Mouse (Mus musculus): Measurements from ENCODE around the gene Pnpla2. TPM values are rescaled to one million over a fixed set of nuclear protein-coding genes. Genes with fewer than 3 reads are reported as not detected.
A peak's percentile ranks its signal among the peaks of the same experiment; 100 is the strongest.

Pnpla2 gene
- polyA plus RNA-seq, 1 experiment from 2014 or later = 45.7 TPM

DNA sequence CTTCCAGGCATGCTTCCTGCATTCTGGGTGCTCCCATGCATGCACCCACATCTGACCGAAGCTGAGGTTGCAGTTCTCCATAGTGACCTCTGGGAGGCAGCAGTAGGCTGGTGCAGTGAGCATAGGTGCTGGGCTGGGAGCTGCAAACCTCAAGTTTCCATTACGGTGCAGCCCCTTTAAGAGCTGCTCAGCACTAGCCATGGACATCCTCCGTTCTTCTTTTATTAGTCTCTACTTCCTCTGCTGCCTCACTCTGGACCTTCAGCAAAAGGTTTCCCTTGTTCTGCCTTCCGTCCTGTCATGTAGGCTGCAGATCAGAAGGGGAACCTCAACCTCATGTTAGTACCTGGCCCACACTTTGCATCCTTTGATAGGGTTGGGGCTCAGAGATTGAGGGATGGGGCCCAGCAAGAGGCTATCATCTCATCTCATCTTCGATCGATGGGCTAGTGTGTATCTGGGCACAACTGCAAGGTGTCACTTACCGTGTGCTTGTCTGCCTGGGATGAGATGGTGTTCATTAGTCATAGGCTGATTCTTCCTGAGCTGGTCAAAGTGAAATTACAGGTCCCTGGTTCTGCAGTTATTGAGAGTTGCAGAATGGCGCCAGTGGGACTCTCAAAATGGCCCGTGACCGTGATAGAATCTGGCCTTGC, 26.0 kb downstream of the Pnpla2 start:
- H3K9ac ChIP-seq = peak overlapping the region; percentile 80; the same call in 1 of the 2 replicates
- 0 out of 2 replicates have a peak, but pooled peaks cover 6% of the 10 kb centered on the region for H3K36me3 ChIP-seq
- H3K4me2 ChIP-seq = peak overlapping the region; percentile 95
- peak overlapping the region; percentile 65 for H3K4me3 ChIP-seq
- WGBS = 10% methylated on average over 10 of the region's 10 CpGs
- peaks cover 13% of the 10 kb centered on the region for H3K27me3 ChIP-seq (replicated peaks)
- no peaks in the 10 kb centered on the region for H3K9me3 ChIP-seq
- no peak overlapping the region for H3K27ac ChIP-seq (replicated peaks)
- H3K4me1 ChIP-seq = peaks cover 59% of the 10 kb centered on the region
- no peak for ATAC-seq (ENCODE audit: extremely low read depth, insufficient number of reproducible peaks, low FRiP score, low TSS enrichment)

DNA sequence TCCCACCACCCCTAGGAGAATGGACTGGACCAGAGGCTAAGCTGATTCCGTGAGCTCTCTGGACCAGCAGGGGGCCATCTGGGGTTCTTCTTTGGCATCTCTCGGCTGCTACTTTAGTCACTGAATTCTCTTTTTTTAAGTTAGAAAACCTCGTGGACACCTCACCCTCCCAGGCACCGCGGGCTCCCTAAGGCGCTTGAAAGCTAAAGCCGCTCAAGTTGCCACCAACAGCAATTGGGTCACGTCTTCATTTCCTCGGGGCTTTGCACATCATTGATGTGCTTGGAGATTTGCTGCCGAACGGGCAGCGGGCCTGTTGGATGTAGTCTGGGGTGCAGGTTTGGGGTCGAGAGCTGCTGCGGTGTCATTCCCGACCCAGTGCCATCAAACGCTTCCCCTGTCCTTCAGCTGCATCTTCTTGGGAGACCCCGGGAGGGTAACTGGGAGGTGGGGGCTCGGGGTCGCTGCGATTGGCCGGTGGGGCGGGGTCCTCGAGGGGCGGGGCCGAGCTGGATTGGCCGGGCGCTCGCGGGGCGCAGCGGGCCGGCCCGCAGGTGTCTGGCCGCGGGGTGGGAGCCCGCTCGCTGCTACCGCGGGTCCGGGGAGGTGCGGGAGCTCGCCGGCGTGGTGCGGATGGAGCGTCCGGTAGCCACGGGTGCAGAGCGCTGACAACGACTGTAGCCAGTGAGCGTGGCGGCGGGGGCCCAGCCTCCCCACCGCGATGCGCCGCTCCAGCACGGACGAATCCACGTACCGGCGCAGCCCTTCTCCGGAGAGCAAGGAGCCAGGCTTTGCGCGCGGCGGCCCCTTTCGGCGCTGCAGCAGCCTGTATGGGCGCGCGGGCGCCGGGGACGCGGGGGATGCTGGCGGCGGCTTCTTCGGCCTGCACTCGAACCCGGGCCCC, 26.8 kb downstream of the Pnpla2 start:
- Histone ChIP-seq H3K9me3 (no peaks in the 10 kb centered on the region), H3K27me3 (replicated peaks) (peaks cover 13% of the 10 kb centered on the region), H3K9ac (peak overlapping the region; percentile 80), H3K4me2 (peak overlapping the region; percentile 95), H3K4me1 (peaks cover 52% of the 10 kb centered on the region), H3K27ac (replicated peaks) (no peak overlapping the region), H3K4me3 (peak overlapping the region; percentile 65), H3K36me3 (0 out of 2 replicates have a peak, but pooled peaks cover 10% of the 10 kb centered on the region)
- ATAC-seq (ENCODE audit: extremely low read depth, insufficient number of reproducible peaks, low FRiP score, low TSS enrichment) = no peak
- under 1% methylated on average over 81 of the region's 81 CpGs for WGBS

DNA sequence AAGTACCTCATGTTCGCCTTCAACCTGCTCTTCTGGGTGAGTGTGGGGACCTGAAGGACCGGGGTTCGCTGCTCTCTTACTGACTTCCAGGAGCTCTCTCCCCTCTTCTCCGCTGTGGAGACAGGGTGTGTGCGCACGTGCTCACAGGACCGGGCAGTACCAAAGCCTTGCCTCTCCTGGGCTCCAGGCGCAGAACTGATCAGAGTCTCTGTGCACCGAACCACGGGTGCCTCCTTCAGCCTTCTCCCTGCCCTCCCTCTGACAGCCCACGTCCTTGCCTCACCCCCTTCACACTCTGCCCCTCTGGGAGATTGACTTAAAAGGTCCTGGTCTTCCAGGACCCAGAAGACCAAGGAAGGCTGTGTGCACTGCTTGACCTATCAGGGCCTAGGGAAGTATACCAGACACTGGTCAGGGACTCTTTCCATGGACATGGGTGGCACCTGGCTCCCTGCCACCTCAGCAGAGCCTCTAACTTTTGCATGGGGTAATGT, 27.6 kb downstream of the Pnpla2 start:
- 0 out of 2 replicates have a peak, but pooled peaks cover 15% of the 10 kb centered on the region for H3K36me3 ChIP-seq
- H3K4me3 ChIP-seq = peak overlapping the region; percentile 65
- H3K4me1 ChIP-seq = peaks cover 47% of the 10 kb centered on the region
- H3K27ac ChIP-seq (replicated peaks) = no peak overlapping the region
- H3K27me3 ChIP-seq (replicated peaks) = peaks cover 13% of the 10 kb centered on the region
- 14% methylated on average over 11 of the region's 11 CpGs for WGBS
- peak overlapping the region; percentile 95 for H3K4me2 ChIP-seq
- ATAC-seq (ENCODE audit: extremely low read depth, insufficient number of reproducible peaks, low FRiP score, low TSS enrichment) = no peak
- H3K9me3 ChIP-seq = no peaks in the 10 kb centered on the region
- H3K9ac ChIP-seq = peak overlapping the region; percentile 80

DNA sequence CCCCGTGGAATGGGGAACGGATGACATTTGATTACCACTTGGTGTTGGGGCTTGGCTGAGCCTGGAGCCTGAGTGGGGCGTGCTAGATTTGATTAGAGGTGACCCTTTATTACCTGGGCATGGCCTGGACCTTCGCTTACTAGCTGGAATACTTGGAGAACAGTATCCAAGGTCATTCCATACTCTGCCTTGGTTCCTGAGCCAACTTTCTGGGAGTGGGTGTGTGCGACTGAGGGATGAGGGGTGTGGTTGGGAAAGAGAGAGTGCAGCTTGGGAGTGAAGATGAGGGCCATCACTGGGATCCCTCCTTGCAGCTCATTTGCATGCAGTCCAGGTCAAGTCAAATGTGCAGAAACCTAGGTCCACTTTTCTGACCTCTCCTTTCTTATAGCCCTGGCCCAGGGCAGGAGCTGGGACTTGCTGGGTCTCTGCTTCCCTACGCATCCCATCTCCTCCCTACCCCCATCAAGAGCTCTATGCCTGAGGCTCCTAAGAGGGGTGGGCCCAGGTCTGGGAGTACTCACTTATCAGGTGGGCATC, 28.2 kb downstream of the Pnpla2 start:
- no peak overlapping the region for H3K27ac ChIP-seq (replicated peaks)

DNA sequence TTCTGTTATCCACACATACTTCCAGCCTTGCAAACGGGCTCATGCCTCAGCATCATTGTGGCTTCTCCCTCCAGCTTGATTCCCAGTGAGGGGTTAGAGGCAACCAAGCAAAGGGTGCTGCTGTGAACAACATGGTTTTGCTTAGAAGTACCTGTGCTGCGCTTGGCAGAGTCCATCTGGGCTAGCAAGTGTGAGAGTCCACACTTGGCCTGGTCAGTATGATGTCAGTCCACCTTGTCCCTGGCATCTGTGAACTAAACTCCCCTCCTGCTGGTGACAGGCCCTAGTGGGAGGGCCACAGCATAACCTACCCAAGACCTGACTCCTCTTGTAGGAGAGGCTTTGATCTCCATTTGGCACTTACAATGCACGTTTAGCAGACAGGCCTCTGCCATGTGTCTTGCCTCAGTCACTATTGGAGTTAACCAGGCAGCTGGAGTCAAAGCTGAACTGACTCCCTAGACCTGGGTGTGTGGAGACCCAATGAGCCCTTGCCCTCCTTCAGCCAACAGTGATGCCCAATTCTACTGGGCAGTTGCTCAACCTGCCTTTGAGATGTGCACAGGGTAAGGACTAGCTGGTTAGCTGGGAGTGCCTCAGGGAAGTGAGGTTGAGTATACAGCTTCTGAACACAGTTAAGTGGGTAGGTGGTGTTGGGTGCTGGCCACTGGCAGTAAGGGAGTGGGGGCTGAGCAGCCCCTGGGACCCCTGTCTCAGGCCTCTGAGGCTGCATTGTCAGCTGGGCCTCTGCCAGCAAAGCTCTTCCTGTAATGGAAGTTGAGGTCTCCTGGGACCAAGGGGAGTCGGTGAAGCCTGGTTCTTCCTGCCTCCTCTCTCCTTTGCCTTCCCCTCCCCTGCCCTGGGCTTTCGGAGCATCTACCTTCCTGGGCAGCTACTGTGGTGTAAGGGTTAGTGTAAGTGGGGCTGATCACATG, 29.5 kb downstream of the Pnpla2 start:
- Histone ChIP-seq H3K27me3 (replicated peaks) (peaks cover 13% of the 10 kb centered on the region), H3K4me3 (no peak overlapping the region), H3K4me1 (peaks cover 36% of the 10 kb centered on the region), H3K36me3 (0 out of 2 replicates have a peak, but pooled peaks cover 18% of the 10 kb centered on the region), H3K9me3 (no peaks in the 10 kb centered on the region), H3K4me2 (no peak overlapping the region), H3K9ac (no peak overlapping the region), H3K27ac (replicated peaks) (no peak overlapping the region)
- ATAC-seq (ENCODE audit: extremely low read depth, insufficient number of reproducible peaks, low FRiP score, low TSS enrichment) = no peak
- WGBS = 64% methylated on average over 5 of the region's 5 CpGs

More for the DNA sequence above, 28.2 kb downstream of the Pnpla2 start:
- H3K4me2 ChIP-seq = no peak overlapping the region
- H3K27me3 ChIP-seq (replicated peaks) = peaks cover 13% of the 10 kb centered on the region
- H3K4me3 ChIP-seq = no peak overlapping the region
- no peaks in the 10 kb centered on the region for H3K9me3 ChIP-seq
- peaks cover 41% of the 10 kb centered on the region for H3K4me1 ChIP-seq
- ATAC-seq (ENCODE audit: extremely low read depth, insufficient number of reproducible peaks, low FRiP score, low TSS enrichment) = no peak
- 0 out of 2 replicates have a peak, but pooled peaks cover 15% of the 10 kb centered on the region for H3K36me3 ChIP-seq
- 80% methylated on average over 6 of the region's 6 CpGs for WGBS
- H3K9ac ChIP-seq = no peak overlapping the region

DNA sequence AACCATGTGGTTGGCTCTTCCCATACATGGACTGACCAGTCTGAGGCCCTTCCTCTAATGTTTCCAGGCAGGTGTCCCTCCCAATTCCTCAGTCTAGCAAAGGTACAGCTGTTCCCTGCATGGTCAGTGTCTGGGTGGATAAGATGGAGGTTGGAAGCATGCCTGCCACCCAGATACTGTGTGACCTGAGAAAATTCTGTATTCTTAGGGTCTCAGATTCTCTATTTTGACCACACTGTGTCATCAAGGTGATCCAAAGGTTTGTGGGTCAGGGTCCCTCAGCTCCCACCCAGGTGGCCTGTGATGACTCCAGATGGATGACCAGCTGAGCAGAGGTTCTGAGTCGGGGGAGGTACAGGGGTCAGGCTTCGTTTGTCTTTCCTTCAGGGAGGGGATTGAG, 30.2 kb downstream of the Pnpla2 start:
- no peak overlapping the region for H3K4me2 ChIP-seq
- no peak overlapping the region for H3K9ac ChIP-seq
- peaks cover 36% of the 10 kb centered on the region for H3K4me1 ChIP-seq
- peaks cover 13% of the 10 kb centered on the region for H3K27me3 ChIP-seq (replicated peaks)
- no peak for ATAC-seq (ENCODE audit: extremely low read depth, insufficient number of reproducible peaks, low FRiP score, low TSS enrichment)
- H3K27ac ChIP-seq (replicated peaks) = no peak overlapping the region
- H3K4me3 ChIP-seq = no peak overlapping the region
- 79% methylated on average over 2 of the region's 2 CpGs for WGBS
- 0 out of 2 replicates have a peak, but pooled peaks cover 18% of the 10 kb centered on the region for H3K36me3 ChIP-seq
- H3K9me3 ChIP-seq = no peaks in the 10 kb centered on the region

DNA sequence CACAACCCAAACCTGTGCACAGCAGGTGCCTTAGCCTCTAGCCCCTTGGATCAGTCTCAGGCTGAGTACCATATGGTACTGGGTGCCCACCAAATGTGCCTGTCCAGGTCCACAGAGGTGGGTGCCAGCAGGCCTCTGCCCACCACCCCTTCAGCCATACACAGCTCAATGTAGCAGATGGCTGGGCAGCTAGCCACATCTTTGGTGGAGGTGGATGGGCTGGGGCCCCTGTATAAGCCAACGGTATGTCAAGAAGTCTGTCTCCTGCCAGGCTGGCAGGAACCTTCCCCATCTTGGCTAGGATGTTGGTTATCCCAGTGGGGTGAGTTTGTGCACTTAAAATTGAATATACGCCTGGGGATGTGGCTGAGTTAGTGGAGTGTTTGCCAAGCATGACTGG, 30.6 kb downstream of the Pnpla2 start:
- no peak overlapping the region for H3K9ac ChIP-seq
- H3K4me3 ChIP-seq = no peak overlapping the region
- H3K9me3 ChIP-seq = no peaks in the 10 kb centered on the region
- H3K27ac ChIP-seq (replicated peaks) = no peak overlapping the region
- WGBS = 83% methylated on average over 2 of the region's 2 CpGs
- H3K4me1 ChIP-seq = peaks cover 33% of the 10 kb centered on the region
- H3K4me2 ChIP-seq = no peak overlapping the region
- peaks cover 13% of the 10 kb centered on the region for H3K27me3 ChIP-seq (replicated peaks)
- H3K36me3 ChIP-seq = peaks cover 20% of the 10 kb centered on the region
- ATAC-seq (ENCODE audit: extremely low read depth, insufficient number of reproducible peaks, low FRiP score, low TSS enrichment) = no peak

DNA sequence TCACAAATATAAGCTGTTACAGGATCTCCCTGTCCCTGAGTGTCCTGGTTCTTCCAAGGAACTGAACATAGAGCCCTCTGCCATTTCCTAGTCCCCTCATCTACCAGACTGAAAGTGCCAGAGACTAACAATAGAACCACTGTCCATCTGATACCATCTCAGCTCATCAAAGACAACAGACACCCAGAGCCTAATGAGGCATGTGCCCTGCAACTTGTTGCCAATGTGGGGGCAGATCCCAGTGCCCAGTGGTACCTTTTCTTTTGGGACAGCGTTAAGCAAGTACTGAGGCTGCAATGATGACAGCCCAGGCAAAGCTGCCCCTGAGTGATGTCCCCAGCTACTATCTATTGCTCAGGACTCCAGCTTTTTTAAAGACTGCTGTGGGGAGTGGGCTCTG, 31.2 kb downstream of the Pnpla2 start:
- WGBS = 89% methylated on average over 1 of the region's 1 CpGs

DNA sequence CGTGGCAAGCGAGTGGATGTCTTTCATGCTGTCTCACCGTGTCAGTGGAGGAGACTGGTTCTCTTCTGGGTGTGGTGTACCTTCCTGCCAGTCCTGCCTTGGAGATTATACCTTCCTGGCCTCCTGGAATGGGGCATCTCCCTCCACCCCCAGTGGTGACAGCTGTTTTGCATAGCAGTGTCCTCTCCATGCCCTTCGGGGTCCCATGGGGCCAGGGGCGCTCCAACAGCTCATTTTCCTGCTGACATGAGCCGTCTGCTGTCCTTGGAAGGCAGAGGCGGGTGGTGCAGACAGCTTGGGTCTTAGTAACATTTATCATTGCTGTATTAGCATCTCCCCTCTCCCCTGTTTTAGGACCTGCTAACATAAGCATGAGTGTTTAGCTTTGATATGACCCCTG, 32.1 kb downstream of the Pnpla2 start:
- Histone ChIP-seq H3K27ac (replicated peaks) (no peak overlapping the region), H3K9ac (no peak overlapping the region), H3K4me2 (no peak overlapping the region), H3K36me3 (peaks cover 35% of the 10 kb centered on the region), H3K9me3 (no peaks in the 10 kb centered on the region), H3K4me3 (no peak overlapping the region), H3K4me1 (peaks cover 20% of the 10 kb centered on the region), H3K27me3 (replicated peaks) (peaks cover 11% of the 10 kb centered on the region)
- WGBS = 62% methylated on average over 7 of the region's 7 CpGs
- no peak for ATAC-seq (ENCODE audit: extremely low read depth, insufficient number of reproducible peaks, low FRiP score, low TSS enrichment)

More for the DNA sequence above, 31.2 kb downstream of the Pnpla2 start:
- H3K27me3 ChIP-seq (replicated peaks) = peaks cover 13% of the 10 kb centered on the region
- no peak overlapping the region for H3K4me2 ChIP-seq
- H3K36me3 ChIP-seq = peaks cover 26% of the 10 kb centered on the region
- no peak overlapping the region for H3K4me3 ChIP-seq
- peaks cover 27% of the 10 kb centered on the region for H3K4me1 ChIP-seq
- ATAC-seq (ENCODE audit: extremely low read depth, insufficient number of reproducible peaks, low FRiP score, low TSS enrichment) = no peak
- H3K9me3 ChIP-seq = no peaks in the 10 kb centered on the region
- H3K27ac ChIP-seq (replicated peaks) = no peak overlapping the region
- H3K9ac ChIP-seq = no peak overlapping the region

DNA sequence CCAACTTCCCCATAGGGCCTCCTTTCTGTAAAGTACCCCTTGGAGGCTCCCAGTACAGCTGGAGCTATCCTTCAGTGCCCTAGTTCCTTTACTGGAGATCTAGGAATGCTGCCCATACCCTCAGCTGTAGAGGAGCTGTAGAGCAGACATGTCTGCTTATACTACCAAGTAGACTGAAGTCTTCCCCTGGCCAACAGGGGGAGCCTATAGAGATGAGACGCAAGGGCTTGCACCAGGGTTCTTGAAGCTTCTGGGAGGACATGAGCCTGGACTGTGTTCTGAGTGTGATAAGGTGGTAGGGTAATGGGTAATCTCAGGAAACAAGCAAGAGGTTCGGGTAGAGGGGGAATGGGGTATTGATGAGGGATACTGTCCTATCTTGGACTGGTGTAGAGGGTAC, 36.2 kb downstream of the Pnpla2 start:
- ATAC-seq (ENCODE audit: extremely low read depth, insufficient number of reproducible peaks, low FRiP score, low TSS enrichment) = no peak
- Histone ChIP-seq H3K27me3 (replicated peaks) (no peaks in the 10 kb centered on the region), H3K9ac (no peak overlapping the region), H3K27ac (replicated peaks) (no peak overlapping the region), H3K4me2 (no peak overlapping the region), H3K9me3 (no peaks in the 10 kb centered on the region), H3K4me3 (no peak overlapping the region), H3K4me1 (0 out of 2 replicates have a peak, but pooled peaks cover 3% of the 10 kb centered on the region), H3K36me3 (peaks cover 64% of the 10 kb centered on the region)
- WGBS = 64% methylated on average over 2 of the region's 2 CpGs
